Mouse (Mus musculus) brain, embryonic 14.5 days (tissue): ENCODE data around the gene Adsl.

Source experiments
- CTCF ChIP-seq: fragments of 200-500 bp; IDR thresholded peaks from 2 replicates; pipeline ENCODE4 v1.5.1; 2012; ENCODE audit warnings: inconsistent platforms, mild to moderate bottlenecking, moderate library complexity, borderline replicate concordance; ENCODE audit not compliant: insufficient read depth, insufficient read length; ENCODE audit errors: extremely low read depth
- POLR2A ChIP-seq: fragments of 200-500 bp; IDR thresholded peaks from 2 replicates; pipeline ENCODE4 v1.6.1; 2012; ENCODE audit warnings: mild to moderate bottlenecking, inconsistent platforms, borderline replicate concordance; ENCODE audit not compliant: poor library complexity, insufficient read depth, insufficient read length, severe bottlenecking; ENCODE audit errors: extremely low read depth

DNA sequence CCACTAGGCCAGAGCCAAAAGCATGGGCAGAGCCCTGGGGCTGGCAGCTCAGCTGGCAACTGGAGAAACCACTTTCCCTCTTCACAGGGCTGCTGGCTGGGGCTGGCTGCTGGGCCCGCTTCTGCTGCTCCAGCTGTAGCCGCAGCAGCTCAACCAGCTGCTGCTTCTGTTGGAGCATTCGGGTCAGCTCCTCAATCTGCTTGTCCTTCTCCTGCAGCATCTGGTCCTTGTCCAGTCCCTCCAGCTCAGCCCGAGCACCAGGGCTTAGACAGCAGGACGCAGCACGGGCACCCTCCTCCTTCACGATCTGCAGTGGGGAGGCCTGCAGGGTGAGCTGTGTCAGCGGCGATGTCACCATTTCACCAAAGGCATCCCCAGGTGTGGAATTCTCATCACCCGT is 68.2 kb downstream of the Adsl start:
- no peak for TF ChIP-seq CTCF
- no peak for TF ChIP-seq POLR2A
